Comparison of ENCODE assay signal across 12 mouse cellular contexts in the genomic region with DNA sequence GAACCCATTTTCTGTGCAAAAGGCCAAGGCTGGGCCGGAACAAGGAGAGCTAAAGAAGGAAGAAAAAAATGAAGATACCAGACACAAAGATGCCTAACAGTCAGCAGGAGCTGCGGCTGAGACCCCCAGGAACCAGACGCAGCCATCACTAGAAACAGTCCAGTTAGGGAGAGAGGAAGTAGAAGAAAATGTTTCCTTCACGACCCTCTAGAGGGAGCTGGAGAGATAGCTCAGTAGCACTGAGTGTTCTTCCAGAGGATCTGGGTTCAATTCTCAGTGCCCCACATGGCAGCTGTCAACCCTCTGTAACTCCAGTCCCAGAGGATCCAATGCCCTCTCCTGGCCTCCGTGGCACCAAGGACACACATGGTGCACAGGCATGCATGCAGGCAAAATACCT.
DNase-seq lines count a peak whose midpoint lies in the region; ATAC-seq and TF ChIP-seq lines count a peak whose summit lies in the region.
"Had no signal": no experiment of that assay in that cellular context is flagged by ENCODE, and none has a peak within 500 bp of the region (broad histone marks: within the 10 kb centered on the region; RNA-seq: fewer than 3 reads in every experiment).

No protein-coding gene starts in this region.

- ATAC-seq in intestine, postnatal 0 days = no peak
- ATAC-seq in intestine, embryonic 15.5 days = no peak
- 0 out of 2 replicates have a peak, but pooled peaks have one; percentile 43 for ATAC-seq in megakaryocyte-erythroid progenitor cell, adult 5-6 weeks (replicated peaks; ENCODE audit: low FRiP score, low TSS enrichment, poor library complexity, severe bottlenecking)

- H3K27me3 ChIP-seq in intestine, postnatal 0 days (replicated peaks; ENCODE audit: control insufficient read depth, insufficient read depth, low read length) = no peaks in the 10 kb centered on the region
- H3K27me3 ChIP-seq in intestine, embryonic 15.5 days (replicated peaks) = no peaks in the 10 kb centered on the region
- H3K27me3 ChIP-seq in CH12.LX (replicated peaks) = peaks cover 74% of the 10 kb centered on the region

- no peak for TF ChIP-seq EP300 in CH12.LX (IDR thresholded peaks at IDR 0.05; ENCODE audit: low read length)

- no peaks in the 10 kb centered on the region for H3K4me1 ChIP-seq in intestine, postnatal 0 days (replicated peaks; ENCODE audit: control insufficient read depth, insufficient read depth, low read length)
- peaks cover 4% of the 10 kb centered on the region; the same call in 1 of the 2 replicates for H3K4me1 ChIP-seq in intestine, embryonic 15.5 days (replicated peaks)
- H3K4me1 ChIP-seq in CH12.LX (ENCODE audit: control insufficient read depth in 1 of 2, insufficient read depth in 2 of 2) = peaks cover 0 to 5% of the 10 kb centered on the region in 2 experiments; a peak in 1 of 4 replicates
- H3K4me1 ChIP-seq: embryonic facial prominence, embryonic 15.5 days had no signal

- dilution Hi-C loops in CH12.LX (cut with MboI; ENCODE audit: extremely low pct_ligation_motif_present, extremely low pct_unique_long_range_greater_than_20kb, low sequenced_read_pairs) = no loop called here

- TF ChIP-seq RAD21 in CH12.LX (IDR thresholded peaks at IDR 0.05; ENCODE audit: low read depth, low read length) = no peak; the same call in 1 of the 2 replicates

- in situ Hi-C loops in CH12.LX (cut with MboI; ENCODE audit: low pct_ligation_motif_present, low pct_unique_long_range_greater_than_20kb, low sequenced_read_pairs) = no loop called here

- no peak overlapping the region for H3K27ac ChIP-seq in intestine, postnatal 0 days (ENCODE audit: low read depth, low read length)
- H3K27ac ChIP-seq in intestine, embryonic 15.5 days = no peak overlapping the region
- H3K27ac ChIP-seq in CH12.LX (ENCODE audit: insufficient read depth, low read depth) = no peak overlapping the region
- H3K27ac ChIP-seq: embryonic facial prominence, embryonic 15.5 days had no signal

- H3K4me2 ChIP-seq in intestine, postnatal 0 days (replicated peaks; ENCODE audit: low read depth) = no peak overlapping the region
- no peak overlapping the region for H3K4me2 ChIP-seq in intestine, embryonic 15.5 days (replicated peaks)
- H3K4me2 ChIP-seq in CH12.LX (ENCODE audit: insufficient read depth, low read depth, poor library complexity, severe bottlenecking) = no peak overlapping the region
- H3K4me2 ChIP-seq: embryonic facial prominence, embryonic 15.5 days had no signal

- WGBS in intestine, postnatal 0 days = 57% methylated on average over 5 of the region's 5 CpGs
- WGBS in intestine, embryonic 15.5 days = 55% methylated on average over 5 of the region's 5 CpGs

- H3K36me3 ChIP-seq in intestine, postnatal 0 days (ENCODE audit: control insufficient read depth, insufficient read depth) = no peaks in the 10 kb centered on the region
- H3K36me3 ChIP-seq in intestine, embryonic 15.5 days = no peaks in the 10 kb centered on the region
- H3K36me3 ChIP-seq in CH12.LX (replicated peaks in 1 of 2; ENCODE audit: control insufficient read depth in 1 of 2, insufficient read depth in 1 of 2, low read length in 1 of 2) = no peaks in the 10 kb centered on the region
- H3K36me3 ChIP-seq: embryonic facial prominence, embryonic 15.5 days had no signal

- no peaks in the 10 kb centered on the region for H3K79me2 ChIP-seq in CH12.LX (replicated peaks; ENCODE audit: control insufficient read depth, extremely low read depth, insufficient read depth, poor library complexity, severe bottlenecking)

- peak; percentile 42 for TF ChIP-seq CTCF in intestine, postnatal 0 days (IDR thresholded peaks at IDR 0.05; ENCODE audit: low read depth)
- TF ChIP-seq CTCF in CH12.LX (conservative IDR thresholded peaks at IDR 0.05 in 1 of 2, IDR thresholded peaks at IDR 0.05 in 1 of 2; ENCODE audit: low read depth in 2 of 2, low read length in 2 of 2) = peak in 1 of 2 experiments; percentile 39; a peak in 2 of 4 replicates

- no peak overlapping the region for H3K9ac ChIP-seq in intestine, postnatal 0 days (ENCODE audit: low read depth, low read length)
- H3K9ac ChIP-seq in intestine, embryonic 15.5 days = no peak overlapping the region
- no peak overlapping the region for H3K9ac ChIP-seq in CH12.LX (ENCODE audit: insufficient read depth, low read depth)
- H3K9ac ChIP-seq: embryonic facial prominence, embryonic 15.5 days had no signal

- DNase-seq in CH12.LX (ENCODE audit: extremely low read depth) = peak; percentile 24
- DNase-seq in c-Kit-positive CD71-negative TER-119-negative erythroid progenitor cells, embryonic 14.5 days (ENCODE audit: low read depth) = peak; percentile 29
- DNase-seq in adrenal gland, postnatal 14 days = no peak
- no peak for DNase-seq in gastrocnemius, postnatal 10 days
- no peak for DNase-seq in lung, postnatal 25 days (ENCODE audit: low spot score)
- DNase-seq: adrenal gland, adult 8-10 months; cerebellum, adult 11-12 months; layer of hippocampus, postnatal 36 days had no signal

- no peaks in the 10 kb centered on the region for H3K9me3 ChIP-seq in intestine, postnatal 0 days (ENCODE audit: control insufficient read depth)
- no peaks in the 10 kb centered on the region for H3K9me3 ChIP-seq in intestine, embryonic 15.5 days
- H3K9me3 ChIP-seq in CH12.LX (replicated peaks; ENCODE audit: low read length) = no peaks in the 10 kb centered on the region
- H3K9me3 ChIP-seq: embryonic facial prominence, embryonic 15.5 days had no signal

- H3K4me3 ChIP-seq in intestine, postnatal 0 days (ENCODE audit: low read depth, low read length) = no peak overlapping the region
- no peak overlapping the region for H3K4me3 ChIP-seq in intestine, embryonic 15.5 days (replicated peaks)
- no peak overlapping the region for H3K4me3 ChIP-seq in CH12.LX (replicated peaks in 1 of 3; ENCODE audit: low read depth in 2 of 3, low read length in 2 of 3, poor library complexity in 1 of 3)
- H3K4me3 ChIP-seq: embryonic facial prominence, embryonic 15.5 days had no signal

- TF ChIP-seq POLR2A in CH12.LX (IDR thresholded peaks at IDR 0.05; ENCODE audit: low read depth, low read length) = no peak

TF ChIP-seq in CH12.LX, 34 proteins besides CTCF, POLR2A, EP300 and RAD21:
- no peak for TF ChIP-seq MAZ (IDR thresholded peaks at IDR 0.05; ENCODE audit: low read depth, low read length)
- no peak for TF ChIP-seq ZC3H11A (IDR thresholded peaks at IDR 0.05; ENCODE audit: low read depth, low read length)
- TF ChIP-seq IRF4 (IDR thresholded peaks at IDR 0.05; ENCODE audit: low read depth, low read length) = no peak
- TF ChIP-seq PAX5 (IDR thresholded peaks at IDR 0.05; ENCODE audit: low read length) = no peak
- TF ChIP-seq ZMIZ1 (IDR thresholded peaks at IDR 0.05; ENCODE audit: low read depth, low read length) = no peak
- no peak for TF ChIP-seq NRF1 (IDR thresholded peaks at IDR 0.05; ENCODE audit: low read depth, low read length)
- TF ChIP-seq GABPA (IDR thresholded peaks at IDR 0.05; ENCODE audit: insufficient replicate concordance, low read depth, low read length) = no peak
- no peak for TF ChIP-seq SMC3 (IDR thresholded peaks at IDR 0.05; ENCODE audit: low read depth, low read length)
- no peak for TF ChIP-seq CHD2 (IDR thresholded peaks at IDR 0.05; ENCODE audit: low read length)
- no peak for TF ChIP-seq UBTF (IDR thresholded peaks at IDR 0.05; ENCODE audit: low read depth, low read length)
- TF ChIP-seq TCF12 (IDR thresholded peaks at IDR 0.05; ENCODE audit: low read depth, low read length) = no peak
- no peak for TF ChIP-seq JUN (IDR thresholded peaks at IDR 0.05; ENCODE audit: insufficient read depth, low read depth, low read length)
- no peak for TF ChIP-seq ZNF384 (IDR thresholded peaks at IDR 0.05; ENCODE audit: low read depth, low read length)
- no peak for TF ChIP-seq ELF1 (IDR thresholded peaks at IDR 0.05; ENCODE audit: low read depth, low read length)
- TF ChIP-seq CHD1 (IDR thresholded peaks at IDR 0.05; ENCODE audit: low read depth, low read length) = no peak
- TF ChIP-seq ETS1 (conservative IDR thresholded peaks at IDR 0.05; ENCODE audit: low read depth, low read length) = no peak
- TF ChIP-seq MXI1 (IDR thresholded peaks at IDR 0.05; ENCODE audit: low read depth, low read length) = no peak

Comparison
In these comparisons a context has a peak if more than half of its experiments do, and no peak if none do; other contexts are left out.
1. DNase-seq: peak in CH12.LX (single experiment) and c-Kit-positive CD71-negative TER-119-negative erythroid progenitor cells, embryonic 14.5 days (single experiment); none in adrenal gland, postnatal 14 days (single experiment), gastrocnemius, postnatal 10 days (single experiment) and lung, postnatal 25 days (single experiment).